Mouse (Mus musculus) CH12F3 (cell line): ENCODE results near the gene Il12rb1.

Experiments used
- in situ Hi-C: fragments of 300-500 bp; cut with MboI; formaldehyde crosslinking; loops from 2 replicates; pipeline ENCODE4 v1.14.3; 2020; ENCODE audit warnings: low sequenced_read_pairs

Il12rb1 gene

DNA sequence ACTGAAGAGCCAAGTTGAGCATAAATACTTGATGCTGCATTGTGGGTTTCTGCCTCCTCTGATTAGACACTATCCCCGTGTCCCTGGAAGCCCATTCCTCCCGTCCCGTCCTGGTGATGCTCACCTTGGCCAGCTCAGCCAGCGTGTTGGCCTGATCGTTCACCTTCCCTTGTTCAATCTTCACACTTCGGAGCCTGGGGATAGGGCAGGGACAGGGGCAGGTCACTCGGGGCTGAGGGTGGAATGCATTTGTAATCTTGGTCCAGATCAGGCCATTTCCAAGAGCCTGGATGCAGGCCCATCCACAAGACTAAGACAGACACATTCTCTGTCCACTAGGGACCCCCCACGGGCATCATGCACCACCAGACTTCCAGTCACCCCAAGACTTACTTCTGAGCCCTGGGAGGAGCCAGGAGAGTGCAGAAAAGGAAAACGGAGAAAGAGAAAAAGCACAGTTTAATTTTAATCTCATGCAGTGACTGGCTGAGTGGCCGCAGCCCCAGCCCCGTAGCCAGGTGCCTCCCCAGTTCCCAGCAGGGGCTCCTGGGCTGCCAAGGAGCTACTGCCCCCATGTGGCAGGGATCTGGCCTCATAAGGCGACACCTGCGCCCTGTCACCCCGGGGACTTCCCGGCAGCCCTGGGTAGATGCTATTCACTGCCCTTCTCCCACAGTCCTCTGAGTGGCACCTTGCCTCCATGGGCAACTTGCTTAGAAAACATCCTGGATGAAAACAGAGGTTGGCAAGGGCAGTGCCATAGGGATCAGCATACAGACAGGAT, 38.3 kb downstream of the Il12rb1 start:
- in situ Hi-C loops: loop anchor here (10.0 kb wide), 1 partner anchor 132 kb away; the partner anchor contains the start of gene Gm3336

DNA sequence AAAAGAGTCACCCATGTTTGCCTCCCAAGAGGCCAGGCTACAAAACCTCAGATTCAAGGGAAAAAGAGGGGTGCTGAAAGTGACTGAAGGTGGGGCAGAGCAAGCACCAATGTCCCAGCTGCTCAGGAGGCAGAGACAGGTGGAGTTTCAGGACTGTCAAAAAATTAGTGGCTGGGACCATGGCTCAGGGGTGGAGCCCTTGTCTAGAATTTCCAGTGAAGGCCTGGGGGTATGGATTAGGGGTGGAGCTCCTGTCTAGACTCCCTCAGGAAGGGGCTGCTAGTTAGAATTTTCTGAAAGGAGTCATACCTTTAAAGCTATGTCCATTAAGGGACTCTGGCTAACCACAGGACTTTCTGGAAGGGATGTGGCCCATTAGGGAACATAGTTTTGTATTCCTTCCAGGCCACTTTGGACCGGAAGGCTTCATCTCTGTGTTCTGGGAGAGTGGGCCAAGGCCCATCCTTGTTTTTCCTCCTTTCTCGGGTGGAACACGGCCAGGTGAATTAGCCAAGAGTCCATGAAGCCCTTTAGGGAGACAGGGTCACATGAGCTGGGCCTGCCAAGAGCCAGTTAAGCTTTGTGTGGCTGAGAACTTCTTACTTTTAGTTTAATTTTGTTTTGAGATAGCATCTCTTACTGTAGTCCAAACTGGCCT, 41.2 kb downstream of the Il12rb1 start:
- in situ Hi-C loops: loop anchor here (10.0 kb wide), 1 partner anchor 135 kb away; the partner anchor contains the start of gene Gm3336

DNA sequence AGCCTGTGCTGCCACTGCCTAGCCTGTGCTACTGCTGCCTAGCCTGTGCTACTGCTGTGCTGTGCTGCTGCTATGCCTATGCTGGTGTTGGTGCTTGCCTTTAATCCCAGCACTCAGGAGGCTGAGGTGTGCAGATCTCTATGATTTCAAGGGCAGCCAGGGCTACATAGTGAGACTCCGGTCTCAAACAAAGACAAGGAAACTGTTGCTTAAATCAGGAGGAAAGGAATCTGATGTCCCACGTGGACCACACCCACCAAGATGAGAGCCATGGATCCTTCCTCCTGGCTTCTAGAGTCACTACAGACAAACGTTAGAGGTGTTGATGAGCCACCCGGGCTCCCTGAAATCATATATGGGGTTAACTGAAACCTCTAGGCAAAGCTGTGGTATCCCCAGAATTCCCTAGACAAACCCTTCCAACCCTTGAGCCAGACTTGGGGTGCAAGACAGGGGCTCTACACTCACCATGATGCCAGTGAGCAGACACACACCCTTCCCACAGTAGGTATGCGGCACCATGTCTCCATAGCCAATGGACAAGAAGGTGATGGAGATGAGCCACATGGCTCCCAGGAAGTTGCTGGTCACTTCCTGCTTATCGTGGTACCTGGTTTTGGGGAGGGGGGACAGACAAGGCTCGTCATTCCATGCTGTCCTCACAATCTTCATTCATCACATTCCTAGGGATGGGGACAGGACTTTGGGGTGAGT, 42.0 kb downstream of the Il12rb1 start:
- in situ Hi-C loops: no loop called here

DNA sequence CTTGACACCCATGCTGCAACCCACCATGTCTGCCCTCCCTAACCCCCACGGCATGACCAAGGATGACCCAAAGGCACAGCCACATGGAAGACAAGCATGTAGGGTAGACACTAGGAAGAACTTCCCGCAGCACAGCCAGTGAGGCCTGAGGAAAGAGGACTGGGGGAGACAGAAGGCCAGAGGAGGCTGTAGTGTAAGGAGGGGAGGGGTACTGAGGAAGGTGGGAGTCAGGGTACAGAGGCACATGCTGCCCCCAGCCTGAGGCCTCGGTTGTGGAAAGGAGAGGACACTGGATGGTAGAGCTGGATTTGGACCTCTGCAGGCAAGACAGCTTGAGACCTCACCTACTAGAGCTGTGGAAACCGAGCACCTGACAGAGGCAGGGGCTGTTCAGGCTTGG, 42.7 kb downstream of the Il12rb1 start:
- in situ Hi-C loops: no loop called here

DNA sequence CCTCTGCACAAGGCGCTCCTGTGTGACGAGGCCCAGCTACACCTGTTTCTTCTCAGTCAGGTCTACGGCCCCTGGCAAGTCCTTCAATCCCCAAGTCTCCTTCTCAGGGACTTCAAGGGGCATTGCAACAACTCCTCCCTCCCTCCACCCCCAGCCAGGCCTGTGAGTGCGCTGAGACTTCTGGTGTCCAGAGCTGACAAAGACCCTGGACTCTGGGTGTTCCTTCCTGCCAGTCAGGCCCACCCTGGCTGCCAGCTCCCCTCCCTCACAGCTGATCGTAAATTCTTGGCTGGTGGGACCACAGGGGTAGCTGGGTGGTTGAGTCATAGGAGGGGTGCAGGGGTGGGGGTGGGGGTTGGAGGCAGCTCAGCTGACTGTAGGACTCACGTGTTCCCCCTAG, 43.6 kb downstream of the Il12rb1 start:
- in situ Hi-C loops: no loop called here

DNA sequence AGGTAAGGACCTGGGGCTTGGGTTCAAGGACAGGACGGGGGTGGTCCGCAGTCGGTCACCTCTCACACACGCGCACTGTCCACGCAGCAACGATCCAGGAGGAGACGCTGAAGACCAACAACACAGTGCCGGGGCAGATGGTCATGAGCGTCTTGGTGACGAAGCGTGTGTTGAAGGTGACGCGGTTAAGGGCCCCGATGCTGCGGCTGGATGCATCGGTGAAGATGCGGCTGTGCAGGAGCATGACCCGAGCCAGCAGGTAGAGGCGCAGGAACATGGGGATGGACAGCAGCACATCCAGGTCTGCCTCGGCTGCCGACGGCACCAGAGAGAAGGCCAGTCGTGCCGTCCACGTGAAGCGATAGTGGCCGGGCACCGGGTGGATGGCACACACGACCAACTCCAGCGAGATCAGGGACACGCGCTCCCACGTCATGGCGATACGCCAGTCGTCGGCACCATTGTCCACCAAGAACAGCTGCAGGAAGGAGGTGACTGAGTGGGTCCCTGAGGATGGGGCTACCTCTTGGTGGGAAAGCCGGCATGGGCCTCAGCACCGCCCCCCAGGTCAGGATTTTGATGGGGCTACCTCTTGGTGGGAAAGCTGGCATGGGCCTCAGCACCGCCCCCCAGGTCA, 44.5 kb downstream of the Il12rb1 start:
- in situ Hi-C loops: no loop called here

DNA sequence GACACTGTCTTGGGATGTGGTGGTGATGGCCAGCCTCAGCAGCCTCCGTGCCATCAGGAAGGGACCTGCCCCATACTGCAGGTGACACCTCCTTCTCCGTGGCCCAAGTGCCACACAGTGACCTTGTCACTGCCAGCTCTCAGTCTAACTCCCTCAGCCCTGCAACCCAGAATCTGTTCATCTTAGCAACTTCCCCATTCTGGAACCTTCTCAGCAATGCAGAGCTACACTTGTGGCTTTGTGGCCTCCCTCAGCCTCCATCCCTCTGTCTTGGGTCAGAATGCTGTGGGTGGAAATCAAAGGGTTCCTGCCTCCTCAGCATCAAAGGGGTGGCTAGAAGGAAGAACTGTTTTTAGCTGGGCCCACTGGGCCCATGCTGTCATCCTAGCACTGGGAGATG, 45.6 kb downstream of the Il12rb1 start:
- in situ Hi-C loops: no loop called here

DNA sequence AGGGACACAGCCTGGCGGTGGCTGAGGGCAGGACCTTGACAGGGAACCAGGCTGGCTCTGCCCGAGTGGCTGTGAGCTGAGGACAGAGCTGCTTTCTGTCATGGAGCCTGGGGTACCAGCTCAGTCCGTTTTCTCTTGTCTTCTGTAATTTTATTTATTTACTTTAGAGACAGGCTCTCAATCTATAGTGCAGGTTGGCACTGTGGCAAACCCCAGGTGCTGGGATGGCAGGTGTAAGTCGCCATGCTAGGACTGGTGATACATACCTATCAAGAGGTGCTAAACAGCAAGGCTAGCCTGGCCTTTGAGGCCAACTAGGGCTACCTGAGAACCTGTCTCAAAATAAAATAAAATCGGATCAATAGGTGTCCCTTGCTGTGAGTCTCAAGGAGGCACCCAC, 47.8 kb downstream of the Il12rb1 start:
- in situ Hi-C loops: no loop called here

DNA sequence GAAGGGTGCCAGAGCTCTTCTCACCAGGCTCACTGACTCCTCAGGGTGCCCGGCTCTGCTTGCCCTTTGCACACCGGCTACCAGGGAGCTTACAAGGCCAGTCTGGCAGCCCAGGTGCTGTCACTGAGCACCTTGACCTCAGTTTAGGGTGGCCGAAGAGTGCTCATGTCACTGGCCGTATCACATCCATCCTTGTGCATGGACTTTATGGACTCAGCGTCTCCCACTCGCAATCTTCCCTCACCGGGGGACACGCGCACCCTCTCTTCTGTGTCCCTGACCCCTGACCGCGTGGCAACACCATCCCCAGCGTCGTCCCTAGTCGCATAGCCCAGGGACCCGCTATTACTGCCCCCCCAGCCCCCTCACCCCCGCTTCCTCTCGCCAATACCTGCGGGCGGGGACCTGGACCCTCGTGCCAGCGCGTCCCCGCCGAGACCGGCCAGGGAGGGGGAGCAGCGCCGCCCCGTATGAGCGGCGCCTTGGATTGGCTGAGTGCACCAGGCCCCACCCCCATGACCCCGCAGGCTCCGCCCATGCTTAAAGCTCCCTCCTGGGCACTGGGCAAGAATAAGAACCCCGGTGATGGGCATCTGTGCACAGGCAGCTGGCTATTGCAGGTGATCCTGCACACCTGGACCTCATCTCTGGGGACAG, 48.4 kb downstream of the Il12rb1 start:
- in situ Hi-C loops: no loop called here

DNA sequence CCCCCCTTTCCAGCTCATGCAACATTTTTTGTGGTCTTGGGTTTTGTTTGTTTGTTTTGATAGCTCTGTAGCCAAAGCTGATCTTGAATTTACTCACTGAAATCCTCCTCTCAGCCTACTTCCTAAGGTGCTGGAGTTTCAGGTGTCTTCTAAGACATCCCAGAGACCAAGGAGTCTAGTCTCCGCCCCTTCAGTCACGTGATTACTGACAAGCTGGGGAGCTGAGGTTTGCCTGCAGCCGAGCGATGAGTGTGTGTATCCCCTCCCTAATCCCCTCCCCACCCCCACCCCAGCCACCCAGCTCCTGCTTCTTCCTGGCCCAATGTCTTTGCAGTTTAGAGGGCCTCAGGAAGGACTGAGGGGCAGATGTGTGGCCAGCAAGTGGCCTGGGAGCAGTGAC, 49.3 kb downstream of the Il12rb1 start:
- in situ Hi-C loops: no loop called here

DNA sequence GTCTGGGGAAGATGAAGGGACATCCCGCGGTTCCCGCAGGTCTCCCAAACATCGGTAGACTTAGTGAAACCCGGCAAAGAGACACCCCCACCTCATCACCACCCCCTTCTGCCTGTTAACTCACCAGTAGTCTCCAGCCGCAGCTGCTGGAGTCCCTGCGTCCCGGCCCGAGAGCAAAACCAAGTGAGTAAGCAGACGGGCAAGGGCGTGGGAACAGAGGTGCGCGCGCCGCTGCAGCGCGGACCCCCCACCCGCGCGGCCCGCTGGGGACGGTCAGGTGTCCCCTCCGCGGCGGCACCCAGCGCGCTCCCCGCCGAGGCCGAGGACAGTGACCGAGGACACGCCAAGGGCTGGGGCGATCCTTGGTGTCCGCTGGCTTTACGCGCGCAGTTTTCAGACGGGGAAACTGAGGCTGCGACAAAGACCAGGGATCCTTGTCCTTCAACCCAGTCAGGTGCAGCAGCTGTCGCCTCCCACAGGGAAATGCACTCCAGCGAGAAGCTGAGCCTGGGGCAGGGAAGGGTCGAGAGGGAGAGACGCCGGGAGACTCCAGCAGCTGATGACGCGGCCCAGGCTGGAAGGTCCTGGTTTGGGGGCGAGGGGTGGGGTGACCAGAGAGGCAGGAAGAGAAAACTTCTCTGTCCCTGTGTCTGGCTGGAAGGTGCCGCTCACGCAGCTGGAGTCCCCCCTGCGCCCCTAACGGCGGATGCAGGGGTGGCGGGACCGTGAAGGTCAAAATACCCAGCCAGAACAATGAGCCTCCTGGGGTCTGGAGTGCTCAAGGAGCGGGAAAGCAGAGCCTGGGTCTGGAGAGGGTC, 54.8 kb downstream of the Il12rb1 start, which contains the start of gene Kcnn1:
Gene Kcnn1, minus strand, starts transcription at position 435 of the 818 bp plus-strand sequence.
- in situ Hi-C loops: no loop called here

DNA sequence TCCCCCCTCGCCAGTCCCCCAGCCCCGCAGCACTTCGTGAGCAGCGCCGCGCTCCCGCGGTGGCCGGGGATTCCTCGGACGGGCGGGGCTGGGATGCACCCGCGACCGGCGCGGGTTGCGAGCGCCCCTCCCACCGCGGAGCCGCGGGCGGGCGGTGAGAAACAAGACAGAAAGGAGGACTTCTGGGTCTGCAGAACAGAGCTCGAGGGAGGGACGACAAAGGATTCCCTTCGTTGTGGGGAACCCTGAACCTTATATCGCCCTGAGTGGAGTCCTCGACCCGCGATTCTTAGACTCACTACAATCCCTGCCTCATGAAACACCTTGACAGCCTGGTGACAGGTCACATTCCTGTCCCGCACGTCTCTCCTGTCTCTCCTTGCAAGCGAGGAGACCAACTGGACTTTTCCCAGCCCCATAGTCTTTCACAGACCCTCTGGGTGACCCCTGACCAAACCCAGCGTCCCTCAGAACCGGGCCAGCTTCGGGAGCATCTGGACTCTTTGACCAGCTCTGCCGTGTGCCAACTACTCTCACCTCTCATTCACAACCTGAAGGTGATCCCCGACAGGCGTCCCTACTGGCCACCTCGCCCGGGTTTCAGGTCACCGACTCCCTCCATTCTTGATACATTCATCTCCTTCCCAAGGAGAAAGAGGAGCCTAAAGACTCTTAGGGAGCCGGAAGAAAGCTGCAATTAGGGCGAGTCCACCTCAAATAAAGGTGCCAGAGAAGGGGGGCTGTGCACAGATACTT, 55.9 kb downstream of the Il12rb1 start:
- in situ Hi-C loops: no loop called here

DNA sequence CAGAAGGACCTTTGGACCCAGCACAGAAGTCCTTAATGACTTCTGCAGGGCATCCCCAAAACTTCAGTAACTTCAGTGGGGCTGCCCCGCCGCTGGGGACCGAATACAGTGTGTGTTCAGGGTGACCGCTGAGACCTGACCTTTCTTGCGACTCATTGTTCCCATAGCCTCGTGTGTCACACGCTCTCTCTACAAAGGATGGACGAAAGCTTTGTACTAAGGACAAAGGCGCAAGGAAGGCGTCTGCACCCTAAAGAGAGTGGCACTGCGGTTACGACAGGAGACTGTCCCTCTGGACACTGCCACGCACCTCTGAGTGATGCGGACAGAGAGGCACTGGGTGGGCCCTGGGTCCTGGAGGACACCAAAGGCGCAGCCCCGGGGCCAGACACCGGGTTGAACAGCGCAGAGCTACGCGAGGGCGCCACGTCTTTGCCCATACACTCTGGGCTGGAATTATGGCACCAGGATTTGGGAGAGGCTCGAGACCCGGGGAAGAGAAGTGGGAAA, 56.5 kb downstream of the Il12rb1 start:
- in situ Hi-C loops: no loop called here

DNA sequence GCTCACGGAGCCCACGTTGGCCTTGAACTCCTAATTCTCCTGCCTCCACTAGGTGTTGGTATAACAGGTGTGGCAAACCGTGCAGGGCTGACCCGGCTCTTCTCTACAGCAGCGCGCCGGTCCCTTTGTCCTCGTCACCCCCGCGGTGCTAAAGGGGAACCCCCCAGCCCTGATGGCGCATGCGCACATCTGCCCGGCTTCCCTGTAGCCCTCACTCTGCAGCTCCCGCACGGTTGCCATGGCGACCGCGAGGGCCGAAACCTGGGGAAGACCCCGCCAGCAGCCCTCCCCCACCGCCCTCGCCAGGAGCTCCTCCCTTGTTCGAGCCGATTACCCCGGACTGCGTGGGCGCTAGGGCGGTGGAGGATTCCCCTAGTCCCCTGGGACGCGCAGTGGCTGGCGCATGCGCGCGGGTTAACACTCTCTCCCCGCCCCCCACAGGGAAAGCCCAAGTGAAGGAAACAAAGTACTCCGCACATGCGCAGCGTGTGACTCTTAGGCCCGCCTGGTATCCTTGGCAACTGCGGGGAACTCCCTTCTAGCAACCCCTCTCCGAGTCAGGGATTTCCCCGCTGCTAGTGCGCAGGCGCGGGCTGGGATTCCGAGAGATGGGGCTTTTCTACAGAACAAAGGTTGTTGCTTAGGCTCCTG, 57.2 kb downstream of the Il12rb1 start:
- in situ Hi-C loops: no loop called here

DNA sequence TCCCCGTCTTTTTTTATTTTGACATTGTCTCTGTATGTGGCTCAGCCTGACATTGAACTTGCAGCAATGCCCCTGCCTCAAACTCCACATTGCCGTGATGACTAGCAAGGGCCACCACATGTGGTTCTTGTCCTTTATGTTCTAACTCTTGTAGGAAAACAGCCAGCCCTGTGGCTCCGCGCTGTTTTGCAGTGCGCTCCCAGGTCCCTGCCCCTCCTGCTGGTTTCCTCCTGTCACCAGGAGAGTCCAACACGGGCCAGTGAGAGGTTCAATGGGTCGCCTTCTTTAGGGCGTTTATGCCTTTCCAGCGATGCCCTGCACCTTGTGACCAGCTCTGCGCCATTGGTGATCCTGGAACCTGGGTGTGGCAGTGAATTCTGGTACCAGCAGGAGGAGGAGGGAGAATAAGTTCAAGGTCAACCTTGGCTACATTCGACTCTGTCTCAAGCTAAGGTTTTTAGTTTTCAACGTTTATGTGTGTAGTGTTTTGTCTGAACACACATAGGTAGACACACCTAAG, 57.8 kb downstream of the Il12rb1 start:
- in situ Hi-C loops: no loop called here

DNA sequence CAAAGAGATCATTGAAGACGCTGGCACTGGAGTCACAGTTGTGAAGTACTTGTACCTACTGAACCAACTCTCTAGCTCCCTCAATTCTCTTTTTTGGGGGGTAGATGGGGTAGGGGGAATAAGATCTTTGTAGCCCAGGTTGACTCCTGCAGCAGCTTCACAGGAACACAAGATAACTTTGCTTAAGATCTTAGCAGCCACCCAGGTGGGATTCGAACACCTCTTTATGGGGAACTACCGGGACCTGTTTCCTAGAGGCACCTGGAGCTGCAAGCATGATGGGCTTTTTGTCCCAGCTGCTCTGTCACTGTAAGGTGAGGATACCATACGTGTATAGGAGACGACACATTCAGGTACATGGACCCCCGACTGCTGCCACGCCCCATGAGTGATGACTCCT, 58.3 kb downstream of the Il12rb1 start:
- in situ Hi-C loops: no loop called here

DNA sequence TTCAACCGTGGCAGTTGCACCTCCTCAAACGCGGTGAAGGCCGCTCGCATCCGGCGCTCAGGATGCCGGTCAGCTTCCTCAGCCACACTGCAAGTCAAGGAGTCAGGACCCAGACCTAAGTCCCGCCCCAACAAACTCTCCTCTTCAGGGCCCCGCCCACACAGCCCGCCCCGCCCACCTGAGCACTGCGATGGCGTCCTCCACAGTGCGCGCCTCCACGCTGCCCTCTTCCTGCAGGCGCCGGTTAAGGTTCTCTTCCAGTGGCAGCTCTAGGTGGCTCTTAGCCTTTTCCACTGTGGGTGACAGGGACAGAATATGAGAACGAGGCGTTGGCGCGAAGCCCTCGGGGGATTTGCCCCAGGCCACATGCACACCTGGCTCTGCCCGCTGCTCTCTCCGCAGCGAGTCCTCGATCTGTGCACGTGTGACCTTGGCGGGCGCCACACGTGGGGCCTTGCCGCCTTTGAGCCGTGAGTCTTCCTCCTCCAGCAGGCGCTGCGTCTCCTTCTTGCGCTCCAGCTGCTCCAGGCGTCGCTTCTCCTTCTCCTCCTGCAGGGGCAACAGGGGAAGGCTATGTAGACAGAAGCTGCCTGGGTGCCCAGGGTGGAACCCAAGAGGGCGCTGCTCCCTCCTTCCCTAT, 60.4 kb downstream of the Il12rb1 start:
- in situ Hi-C loops: no loop called here

DNA sequence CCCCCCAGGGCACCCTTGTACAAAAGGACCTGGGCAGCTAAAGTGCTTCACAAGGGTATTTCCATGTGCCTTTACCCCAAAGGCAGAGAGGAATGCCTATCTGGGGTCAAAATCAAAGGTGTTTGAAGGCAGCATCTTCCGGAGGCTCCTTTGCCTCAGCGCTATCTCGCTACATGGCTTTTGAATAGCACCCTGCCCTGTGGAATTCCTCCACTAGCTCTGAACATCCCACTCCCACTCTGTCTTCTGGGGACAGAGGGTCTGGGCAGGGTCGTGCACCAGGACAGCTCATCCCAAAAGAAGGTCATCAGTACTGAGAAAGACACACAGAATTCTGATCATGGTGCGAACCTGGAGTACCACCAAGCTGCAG, 60.9 kb downstream of the Il12rb1 start:
- in situ Hi-C loops: no loop called here
